Mouse (Mus musculus): Measurements from ENCODE around the gene Tax1bp3. TPM values are rescaled to one million over a fixed set of nuclear protein-coding genes. Genes with fewer than 3 reads are reported as not detected.

Gene Tax1bp3
- total RNA-seq, 2 experiments from 2014 or later = 74.5 to 79.4 TPM

DNA sequence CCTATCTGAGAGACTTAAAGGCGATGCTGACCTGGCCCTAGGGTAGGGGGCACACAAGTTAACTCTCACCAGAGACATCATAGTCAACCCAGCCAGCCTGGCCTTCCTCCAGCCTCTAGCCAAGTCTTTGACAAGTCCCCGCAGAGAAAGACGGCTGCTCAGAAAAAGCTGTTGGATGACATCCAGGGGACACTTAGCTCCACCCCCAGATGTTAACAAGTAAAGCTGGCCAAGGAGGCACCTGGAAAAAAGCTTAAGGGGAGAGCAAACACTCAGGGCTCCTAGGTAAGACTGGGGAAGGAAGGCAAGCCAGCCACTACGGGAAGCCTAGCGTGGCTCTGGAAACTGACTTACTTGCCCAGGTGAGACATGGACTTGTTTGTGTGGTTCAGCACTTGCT, 4.7 kb upstream of the Tax1bp3 start:
- peak; percentile 25 to 50 for DNase-seq

DNA sequence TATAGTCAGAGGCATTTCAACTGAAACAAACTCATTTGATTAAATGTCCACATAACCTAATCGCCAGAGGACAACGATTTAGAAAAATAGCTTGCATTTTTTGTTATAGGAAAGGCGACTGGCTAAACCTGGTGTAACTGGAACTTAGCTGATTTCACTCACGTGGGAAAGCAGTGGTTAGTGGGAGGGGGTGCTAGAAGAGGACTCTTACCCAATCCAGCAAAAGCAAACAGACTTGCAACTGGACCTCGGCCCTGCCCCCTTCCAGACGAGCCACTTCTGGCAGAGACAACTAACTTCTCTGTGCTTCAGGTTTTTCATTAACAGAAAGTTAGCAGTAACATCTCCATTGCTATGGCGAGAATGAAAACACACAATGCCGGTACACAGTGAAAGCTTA, 1.3 kb upstream of the Tax1bp3 start:
- peak; percentile 22 to 42 for DNase-seq

DNA sequence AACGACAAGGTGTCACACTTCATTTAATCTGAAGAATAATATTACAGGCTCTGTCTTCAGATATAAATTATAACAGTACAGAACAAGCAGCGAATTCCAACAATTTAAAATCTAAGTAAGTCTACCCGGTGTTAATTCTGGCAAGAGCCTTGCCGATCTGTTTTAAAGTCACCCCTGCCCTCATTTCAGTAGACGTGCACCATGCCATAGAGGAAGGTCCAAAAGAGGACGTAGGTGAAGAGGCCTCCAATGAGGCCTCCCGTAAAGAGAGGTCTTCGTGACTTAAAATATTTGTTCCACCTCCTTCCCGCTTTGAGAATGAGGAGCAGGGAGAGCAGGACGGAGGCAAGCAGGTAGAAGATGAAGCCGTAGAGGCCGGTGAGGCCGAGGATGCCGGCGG, 697 bp upstream of the Tax1bp3 start:
- no peak for DNase-seq

DNA sequence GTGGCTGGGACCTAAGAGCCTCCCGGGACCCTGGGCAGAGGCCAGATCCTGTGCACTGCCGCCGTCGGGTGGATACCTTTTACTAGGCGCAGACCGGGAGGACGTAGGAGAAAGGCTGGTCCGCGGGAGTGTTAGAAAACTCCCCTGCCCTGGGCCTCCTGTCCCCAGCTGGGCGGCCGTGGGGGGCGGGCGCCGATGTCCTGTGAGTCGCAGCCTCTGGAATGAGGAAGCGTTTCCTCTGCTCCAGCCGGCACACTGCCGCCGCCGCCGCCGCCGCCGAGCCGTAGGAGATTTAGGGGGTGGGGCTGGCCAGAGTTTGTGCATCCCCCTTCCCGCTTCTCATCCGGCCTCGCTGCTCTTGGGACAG, 609 bp downstream of the Tax1bp3 start:
- peak; percentile 90 to 92 for DNase-seq

DNA sequence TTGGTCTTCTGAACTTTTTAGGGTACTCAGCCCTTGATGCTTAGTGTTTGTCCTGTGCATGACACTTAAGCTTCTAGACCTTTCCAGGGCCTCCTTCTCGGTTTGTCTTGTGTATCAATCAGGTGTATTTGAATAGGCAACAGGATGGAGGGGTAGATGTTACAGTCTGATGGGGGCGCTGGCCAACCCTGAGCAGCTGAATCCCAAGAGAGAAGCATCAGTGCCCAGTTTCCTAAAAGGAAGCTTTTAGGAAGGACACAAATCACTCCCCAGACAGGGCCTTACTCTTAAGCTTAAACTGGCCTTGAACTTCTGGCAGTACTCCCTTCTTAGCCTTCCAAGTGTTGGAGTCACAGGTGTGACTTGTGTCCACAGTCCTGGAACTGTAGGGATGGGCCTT, 1.0 kb downstream of the Tax1bp3 start:
- no peak for DNase-seq

DNA sequence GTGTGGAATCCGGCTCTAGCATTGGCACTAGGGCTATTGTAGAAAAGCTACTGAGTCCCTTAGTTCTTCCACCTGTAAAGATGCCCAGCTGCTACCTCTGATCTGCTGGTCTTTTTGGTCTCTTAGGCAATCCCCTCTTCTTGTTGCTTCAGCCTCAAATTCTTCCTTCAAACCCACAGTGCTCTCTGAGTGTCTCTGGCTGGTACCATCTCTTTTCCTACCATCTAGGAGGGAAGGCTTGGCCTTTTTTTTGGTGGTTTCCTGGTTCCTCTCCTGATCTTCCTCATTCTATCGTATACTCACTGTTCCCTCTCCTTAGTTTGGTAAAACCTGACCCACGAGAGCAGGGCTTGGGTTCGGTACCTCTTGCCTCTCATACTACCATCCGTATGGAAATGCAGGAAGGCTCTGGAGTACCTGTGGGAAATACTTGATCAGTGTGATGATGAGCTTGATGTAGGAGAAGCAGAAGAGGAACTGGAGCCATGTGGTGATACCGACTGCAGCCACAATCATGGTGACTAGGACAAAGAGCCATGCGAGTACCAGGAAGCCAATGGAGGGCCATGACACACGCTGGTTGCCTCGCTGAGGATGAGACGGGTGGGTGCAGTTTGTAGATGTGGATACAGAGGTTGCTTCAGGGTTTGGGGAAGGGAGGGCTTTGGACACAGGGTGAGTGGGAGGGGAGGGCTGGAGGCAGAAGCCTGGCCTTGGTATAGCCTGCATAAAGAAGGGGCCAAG, 9.2 kb downstream of the Tax1bp3 start:
- no peak for DNase-seq

DNA sequence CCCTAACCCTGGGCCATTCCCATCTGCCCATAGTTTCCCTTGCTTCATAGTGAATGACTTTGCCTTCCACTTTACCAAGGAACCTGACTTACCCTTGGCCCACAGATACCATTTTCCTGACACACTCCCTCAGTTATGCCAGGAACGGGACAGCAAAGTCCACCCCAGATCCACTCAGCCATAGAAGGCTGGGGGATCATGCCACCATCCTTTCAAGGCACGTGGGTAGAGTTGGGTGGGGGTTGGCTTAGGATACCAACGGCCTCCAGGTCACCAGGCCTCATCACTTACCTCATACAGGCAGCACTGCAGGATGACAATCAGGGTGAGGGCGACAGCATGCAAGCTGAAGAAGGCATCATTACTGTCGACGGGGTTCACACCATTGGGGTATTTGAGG, 10.3 kb downstream of the Tax1bp3 start:
- no peak for DNase-seq

DNA sequence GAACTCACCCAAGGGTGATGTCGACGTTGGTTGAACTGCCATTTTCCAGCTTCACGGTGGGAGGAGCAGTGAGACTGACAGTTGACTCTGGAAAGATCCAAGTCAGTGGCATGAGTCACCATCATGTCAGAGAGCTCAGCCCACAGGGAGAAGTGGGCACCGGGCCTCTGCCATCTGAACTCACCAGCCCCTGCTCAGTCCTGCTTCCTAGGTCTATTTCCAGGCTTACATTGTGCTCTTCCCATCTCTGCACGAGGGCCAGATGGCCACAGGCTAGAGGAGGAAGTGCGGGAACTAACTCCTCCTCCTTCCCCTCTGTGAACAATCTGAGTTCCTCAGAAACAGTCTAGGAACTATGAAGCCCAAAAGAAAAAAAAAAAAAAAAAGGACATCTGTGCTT, 16.2 kb downstream of the Tax1bp3 start:
- peak; percentile 44 to 47 for DNase-seq

DNA sequence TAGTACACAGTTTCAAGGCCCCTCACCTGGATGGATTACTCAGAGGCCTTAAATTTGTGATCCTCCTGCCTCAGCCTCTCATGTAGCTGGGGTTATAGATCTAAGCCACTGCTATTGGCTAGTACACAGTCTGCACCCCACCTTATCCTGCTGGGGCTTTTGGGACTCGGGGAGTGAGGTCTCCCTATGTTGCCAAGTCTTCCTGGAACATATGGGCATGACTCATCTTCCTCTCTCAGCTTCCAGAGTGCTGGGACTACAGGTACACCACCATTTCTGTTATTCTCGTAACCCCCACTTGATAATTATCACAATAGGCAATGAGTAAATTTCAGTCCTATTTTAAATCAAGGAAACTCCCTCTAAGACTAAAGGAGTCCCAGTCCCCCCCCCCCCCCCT, 17.6 kb downstream of the Tax1bp3 start:
- DNase-seq = no peak

DNA sequence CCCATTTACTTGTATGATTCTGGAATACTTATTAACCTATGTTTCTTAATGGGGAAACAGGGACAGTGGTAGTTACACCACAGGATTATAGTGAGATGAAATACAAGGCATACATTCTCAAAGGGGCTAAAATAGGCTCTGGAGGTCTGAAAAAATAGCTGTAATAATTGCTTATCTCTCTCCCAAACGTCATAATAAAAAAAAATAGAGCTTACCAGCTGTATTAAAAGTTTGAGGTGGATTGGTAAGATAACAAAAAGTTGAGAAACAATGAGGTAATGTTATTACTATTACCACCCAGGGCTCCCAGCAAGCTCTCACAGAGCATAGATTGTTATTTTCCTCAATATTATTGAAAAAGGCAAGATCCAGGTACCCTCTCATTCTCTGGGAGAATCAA, 21.3 kb downstream of the Tax1bp3 start:
- DNase-seq = no peak

DNA sequence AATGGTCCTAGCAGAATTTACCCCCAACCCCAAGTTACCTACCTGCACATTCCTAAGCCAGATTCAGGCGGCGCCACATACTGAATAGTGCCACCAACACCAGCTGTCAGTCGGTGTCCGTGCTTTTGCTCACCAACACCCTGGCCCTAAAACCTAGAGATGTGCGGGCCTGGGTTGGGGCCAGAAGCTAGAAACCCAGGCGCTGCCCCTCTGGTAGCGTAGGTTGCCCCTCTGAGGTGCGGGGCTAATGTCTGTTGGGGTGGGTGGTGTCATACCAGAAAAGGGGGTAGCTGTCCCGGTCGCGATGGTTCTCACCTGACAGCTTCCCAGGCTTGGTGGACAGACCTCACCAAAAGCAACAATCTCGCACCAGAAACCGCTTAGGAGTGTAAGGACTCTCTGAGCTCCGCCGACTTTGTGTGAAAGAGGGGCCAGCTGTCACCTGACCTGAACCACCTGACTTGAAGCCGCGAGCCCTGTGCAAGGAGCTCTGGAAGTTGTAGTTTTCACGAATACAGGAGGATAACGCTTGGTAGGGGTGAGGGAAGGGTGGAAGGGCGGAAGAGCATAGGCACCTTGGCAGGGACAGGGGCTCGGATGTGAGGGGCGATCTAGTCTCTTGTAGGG, 21.8 kb downstream of the Tax1bp3 start, which contains the start of gene Ctns:
TSS of gene Ctns (minus strand) at position 440 of the 627 bp plus-strand sequence.
- peak; percentile 83 to 85 for DNase-seq

DNA sequence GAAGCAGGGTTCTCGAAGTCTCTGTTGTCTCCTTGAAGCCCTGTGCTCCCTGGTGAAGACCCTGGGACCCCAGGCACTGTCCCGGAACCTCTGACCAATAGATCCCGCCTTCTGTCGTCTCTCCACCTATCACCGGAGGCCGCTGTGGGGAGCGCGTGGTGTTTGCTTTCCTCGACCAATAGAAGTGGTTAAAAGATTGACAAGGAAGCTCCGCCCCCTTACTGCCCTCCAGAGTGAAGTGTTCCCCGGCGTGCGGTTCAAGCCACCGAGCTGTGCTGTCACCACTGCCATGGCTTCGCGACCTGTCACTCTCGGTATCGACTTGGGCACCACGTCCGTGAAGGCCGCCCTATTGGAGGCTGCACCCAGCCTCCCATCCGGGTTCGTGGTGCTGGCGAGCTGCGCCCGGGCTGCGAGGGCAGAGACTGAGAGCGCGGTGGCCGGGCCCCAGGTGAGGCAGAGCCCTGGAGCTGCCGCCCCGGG, 22.4 kb downstream of the Tax1bp3 start, which contains the start of gene Shpk:
TSS of gene Shpk (plus strand) at position 231 of the 483 bp plus-strand sequence.
- DNase-seq = peak; percentile 94 to 95

DNA sequence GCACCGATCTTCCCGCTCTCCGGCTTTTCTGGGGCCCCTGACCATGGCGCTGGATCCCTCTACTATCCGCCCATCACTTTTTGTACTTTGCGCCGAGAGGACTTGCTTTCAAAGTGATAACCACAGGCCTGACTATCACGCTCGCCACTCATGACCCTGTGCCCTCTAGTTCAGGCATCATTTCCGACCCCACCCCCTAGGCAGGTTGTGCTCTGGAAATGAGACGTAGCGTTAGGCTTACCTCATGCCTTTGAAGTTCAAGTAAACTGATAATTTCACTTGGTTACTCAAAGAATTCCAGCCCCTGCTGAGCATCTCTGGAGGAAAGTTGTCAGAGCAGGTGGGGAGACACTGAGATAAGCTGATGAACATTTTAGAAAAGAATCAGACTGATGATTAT, 23.0 kb downstream of the Tax1bp3 start:
- DNase-seq = peak in 1 of 2 experiments; percentile 34

DNA sequence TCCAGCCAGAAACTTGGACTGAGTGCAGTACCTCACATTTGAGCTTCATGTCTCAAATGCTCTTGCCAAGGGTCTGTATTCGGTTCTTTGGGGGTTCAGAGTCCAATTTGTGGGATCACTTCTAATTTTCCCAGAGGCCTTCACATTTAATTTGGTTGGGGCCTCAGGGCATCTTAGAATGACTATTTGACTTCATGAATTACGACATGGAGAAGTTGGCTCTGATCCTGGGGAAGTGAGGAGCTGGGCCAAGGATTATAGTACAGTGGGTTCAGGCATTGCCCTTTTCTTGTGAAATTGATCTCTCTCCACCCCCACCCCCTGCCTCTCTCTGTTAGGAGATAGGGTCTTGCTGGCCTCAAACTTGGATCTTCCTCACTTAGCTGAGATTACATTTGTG, 24.1 kb downstream of the Tax1bp3 start:
- peak; percentile 32 to 43 for DNase-seq

DNA sequence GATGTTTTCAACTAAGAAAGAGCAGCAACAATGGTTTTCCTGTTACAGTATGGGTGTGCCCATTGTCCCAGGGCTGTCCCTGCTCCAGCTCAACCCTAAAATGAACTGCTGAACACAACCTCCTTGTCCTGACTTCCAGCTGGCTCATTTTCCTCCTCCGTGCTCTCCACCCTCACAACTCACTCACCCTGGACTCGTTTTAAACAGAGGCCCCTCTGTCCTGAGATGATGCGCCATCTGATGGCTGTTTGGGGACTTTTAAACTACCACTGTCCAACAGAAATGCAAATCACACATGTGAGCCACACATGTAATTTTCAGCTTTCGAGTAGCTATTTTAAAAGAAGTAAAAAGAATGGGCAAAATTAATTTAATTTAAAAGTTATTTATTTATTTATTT, 24.7 kb downstream of the Tax1bp3 start:
- no peak for DNase-seq

DNA sequence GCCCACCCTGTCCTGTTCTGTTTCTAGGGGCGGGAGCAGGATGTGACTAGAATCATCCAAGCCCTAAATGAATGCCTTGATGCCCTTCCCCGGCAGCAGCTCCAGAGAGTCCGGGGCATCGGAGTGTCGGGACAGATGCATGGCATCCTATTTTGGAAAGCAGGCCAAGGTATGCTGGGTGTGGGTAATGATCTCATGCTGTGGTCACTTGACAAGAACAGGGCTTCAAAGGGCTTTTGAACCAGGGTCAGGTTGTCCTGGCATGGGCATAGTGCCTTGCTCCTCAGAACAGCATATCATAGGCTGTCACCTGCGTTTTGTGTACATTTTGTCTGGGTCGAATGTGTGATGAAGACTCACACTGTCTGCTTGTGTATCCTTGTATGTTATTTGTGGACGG, 27.0 kb downstream of the Tax1bp3 start:
- DNase-seq = no peak

DNA sequence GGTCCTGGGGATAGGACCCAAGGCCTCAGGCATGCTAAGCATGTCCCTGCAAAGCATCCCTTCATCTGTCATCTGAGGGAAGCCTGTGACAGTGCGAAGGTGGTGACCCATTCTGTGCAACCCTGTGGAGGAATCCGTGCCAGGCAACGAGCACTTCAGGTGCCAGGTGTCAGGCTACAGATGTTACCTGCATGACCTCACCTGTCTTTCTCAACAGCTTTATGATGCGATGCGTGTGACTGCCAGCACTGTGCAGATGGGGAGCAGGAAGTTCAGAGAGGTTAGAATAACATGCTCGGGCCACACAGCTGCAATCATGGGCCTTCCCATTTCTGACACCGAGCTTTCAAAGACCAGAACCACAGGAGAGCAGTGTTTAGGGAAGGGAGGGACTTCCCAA, 28.3 kb downstream of the Tax1bp3 start:
- DNase-seq = no peak

DNA sequence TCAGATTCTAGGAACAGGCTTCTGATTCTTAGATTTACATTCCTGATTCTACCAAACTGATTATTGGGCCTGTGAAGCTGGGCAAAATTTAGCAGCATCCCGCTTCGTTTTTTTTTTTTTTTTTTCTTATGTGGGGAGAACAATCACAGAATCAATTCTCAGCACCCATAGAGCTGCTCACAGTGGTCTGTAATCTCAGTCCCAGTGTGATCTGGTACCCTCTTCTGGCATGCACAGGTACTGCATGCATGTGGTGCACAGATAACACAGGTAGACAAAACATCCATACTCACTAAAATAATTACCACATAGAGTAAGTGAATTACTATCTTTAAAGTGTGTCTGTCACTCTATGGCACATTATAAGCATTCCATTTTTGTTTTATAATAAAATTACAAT, 30.7 kb downstream of the Tax1bp3 start:
- DNase-seq = no peak

DNA sequence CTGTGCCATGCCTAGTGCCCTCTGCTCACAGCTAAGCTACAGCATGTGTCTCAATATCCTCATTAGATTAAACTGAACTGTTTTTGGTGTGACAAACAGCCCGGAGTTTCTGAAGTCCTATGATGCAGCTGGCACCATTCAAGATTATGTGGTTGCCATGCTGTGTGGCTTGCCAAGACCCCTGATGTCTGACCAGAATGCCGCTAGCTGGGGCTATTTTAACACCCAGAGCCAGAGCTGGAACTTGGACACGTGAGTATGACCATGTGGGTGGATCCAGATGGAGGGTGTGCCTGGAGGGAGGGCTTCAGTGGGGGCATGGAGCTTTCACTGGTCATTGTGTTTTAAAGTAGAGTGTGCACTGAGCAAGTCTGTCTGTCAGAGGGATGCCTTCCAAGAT, 37.1 kb downstream of the Tax1bp3 start:
- DNase-seq = no peak

DNA sequence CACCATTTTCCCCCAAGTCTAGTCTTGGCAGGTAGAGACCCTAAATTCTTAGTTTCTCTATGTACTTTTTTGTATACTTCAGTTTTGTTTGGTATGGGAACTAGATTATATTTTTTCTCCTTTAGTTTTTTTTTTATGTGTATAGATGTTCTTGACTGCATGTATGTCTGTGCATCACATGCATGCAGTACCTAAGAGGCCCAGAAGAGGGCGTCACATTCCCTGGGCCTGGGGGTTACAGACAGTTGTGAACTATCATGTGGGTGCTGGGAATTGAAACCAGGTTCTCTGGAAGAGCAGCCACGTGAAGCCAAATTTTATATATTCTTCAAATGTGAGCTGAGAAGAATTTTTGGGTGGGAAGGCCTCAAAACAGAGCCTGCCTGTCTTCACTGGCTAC, 42.8 kb downstream of the Tax1bp3 start:
- no peak for DNase-seq

DNA sequence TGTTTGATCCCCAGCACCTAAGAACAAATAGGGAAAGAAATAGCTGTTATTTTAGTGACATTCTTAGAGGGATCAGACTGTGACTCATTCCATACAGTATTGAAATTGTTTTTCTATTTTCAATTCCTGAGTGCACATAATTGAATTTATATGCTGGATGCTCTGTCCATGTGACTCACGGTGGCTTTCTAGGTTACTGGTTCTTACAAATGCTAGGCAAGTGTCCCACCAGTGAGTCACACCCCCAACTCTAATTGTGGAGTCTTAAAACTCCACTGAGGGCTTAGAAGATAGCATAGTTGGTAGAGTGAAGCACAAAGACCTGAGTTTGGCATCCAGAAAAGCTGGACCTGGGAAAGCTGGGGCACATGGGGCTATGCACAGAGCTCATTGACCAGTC, 43.8 kb downstream of the Tax1bp3 start:
- no peak for DNase-seq

DNA sequence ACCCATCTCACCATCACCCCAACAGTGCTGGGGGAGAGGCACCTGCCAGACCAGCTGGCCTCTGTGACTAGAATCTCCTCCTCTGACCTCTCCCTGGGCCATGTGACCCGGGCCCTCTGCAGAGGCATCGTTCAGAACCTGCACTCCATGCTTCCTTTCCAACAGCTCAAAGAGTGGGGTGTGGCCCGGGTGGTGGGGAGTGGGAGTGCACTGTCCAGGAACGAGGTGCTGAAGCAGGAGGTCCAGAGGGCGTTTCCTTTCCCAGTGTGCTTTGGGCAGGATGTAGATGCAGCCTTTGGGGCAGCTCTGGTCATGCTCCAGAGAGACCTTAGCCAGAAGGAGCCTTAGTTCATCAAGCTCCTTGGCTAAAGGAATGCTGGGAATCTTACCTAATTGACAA, 46.0 kb downstream of the Tax1bp3 start:
- DNase-seq = no peak

DNA sequence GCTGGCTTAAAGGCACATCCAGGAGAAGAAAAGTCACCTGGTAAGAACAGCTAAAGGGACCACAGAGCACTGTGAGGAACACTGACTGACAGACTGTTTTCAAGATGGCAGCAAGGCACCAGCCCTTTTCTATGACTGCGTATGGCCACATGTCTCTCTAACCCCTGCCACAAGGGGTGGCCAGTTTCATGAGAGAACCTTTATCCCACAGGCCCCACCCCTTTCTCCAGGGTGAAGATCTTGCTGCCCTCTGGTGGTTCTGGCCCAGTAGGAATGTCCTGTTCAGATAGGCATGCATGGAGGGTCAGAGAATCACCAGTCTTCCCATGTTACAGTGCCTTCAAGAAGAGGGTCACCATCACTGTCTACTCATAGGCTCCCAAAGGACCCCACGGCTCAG, 47.1 kb downstream of the Tax1bp3 start:
- DNase-seq = peak; percentile 35 to 63

DNA sequence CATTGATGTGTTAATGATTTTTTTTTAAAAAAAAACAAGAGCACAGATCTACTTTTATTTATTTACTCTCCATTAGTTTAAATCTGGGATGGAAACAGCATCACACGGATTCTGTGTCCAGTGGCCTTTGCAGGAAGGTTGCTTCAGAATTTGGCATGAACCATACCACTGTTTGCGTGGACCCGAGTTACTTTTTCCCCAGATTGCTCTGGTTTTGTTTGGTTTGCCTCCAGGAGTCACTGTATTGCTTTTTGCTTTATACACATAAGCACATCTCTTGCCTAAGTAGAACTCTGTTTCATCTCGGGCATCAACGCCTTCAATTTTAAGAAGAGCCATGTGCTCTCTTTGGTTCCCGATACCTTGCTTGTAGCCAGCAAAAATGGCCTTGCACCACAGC, 49.0 kb downstream of the Tax1bp3 start:
- no peak for DNase-seq
